Mouse (Mus musculus) gastrocnemius, adult 18-20 months (tissue): Measurements from ENCODE around the gene Kcnt2. TPM values are rescaled to one million over a fixed set of nuclear protein-coding genes. Genes with fewer than 3 reads are reported as not detected.

Experiments used
- DNase-seq: peaks from one replicate; pipeline ENCODE4 v3.0.0; 2021; ENCODE audit warnings: low spot score
- long read RNA-seq, 2 experiments: library from polyadenylated mRNA; stranded (forward); transcript quantifications; one replicate each; pipeline ENCODE4 v2.0.0; 2021
- total RNA-seq, 2 experiments: library from RNA; stranded (reverse); gene quantifications; 2 replicates each; pipeline ENCODE4 v1.2.3; 2021

Kcnt2 gene
- under 1 TPM; 0.30 to 0.62 TPM for total RNA-seq
- long read RNA-seq, experiment 1, result 0 reads
- long read RNA-seq, experiment 2, result 0 reads

DNA sequence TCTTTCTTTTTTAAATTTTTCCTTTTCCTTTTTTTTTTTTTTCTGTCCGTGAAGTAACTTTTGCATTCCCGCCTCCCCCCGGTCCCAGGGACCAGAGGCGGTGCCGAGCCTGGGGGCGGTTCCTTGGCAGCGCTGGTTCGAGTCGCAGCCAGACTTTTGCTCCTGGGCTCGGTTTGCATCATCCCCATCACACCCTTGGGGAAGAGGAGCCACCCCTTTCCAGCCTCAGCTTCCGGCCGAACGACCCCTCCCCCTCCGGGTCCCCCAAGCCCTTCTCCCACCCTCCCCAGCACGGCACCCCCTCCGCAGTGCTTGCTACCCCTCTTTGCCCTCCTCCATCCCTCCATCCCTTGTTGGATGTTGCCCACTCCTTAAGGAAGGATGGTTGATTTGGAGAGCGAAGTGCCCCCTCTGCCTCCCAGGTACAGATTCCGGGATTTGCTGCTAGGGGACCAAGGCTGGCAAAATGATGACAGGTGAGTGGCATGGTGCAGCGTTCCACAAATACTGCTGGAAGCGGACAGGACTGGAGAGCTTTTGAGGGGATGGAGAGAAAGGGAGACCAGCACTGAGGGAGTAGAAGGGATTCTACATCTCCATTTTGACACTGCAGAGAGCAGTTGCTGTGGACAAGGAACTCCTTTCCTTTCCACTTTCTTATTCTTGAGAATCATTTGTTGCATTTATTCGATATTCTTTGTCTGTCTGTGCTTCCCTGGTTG lies at the start of gene Kcnt2:
Kcnt2 (plus strand) TSS at position 283 of the 722 bp plus-strand sequence.
- DNase-seq, result peak; percentile 69

DNA sequence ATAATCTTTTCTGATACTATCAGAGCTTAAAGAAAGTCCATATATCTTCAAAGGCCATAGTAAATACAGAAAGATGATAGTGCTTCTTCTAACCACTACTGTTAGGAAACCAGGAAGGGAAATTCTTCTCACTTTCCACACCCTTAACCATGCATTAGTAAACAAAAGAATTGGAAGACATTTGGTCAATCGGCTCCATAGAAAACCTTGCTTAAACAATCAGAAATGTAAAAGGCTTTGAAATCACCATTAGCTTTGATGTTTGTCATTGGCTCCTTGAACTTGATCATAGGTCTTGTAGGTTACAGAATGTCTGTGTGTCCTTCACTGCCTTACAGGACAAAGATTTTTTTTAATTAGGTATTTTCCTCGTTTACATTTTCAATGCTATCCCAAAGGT lies 40.6 kb upstream of the Kcnt2 start:
- DNase-seq, result no peak

DNA sequence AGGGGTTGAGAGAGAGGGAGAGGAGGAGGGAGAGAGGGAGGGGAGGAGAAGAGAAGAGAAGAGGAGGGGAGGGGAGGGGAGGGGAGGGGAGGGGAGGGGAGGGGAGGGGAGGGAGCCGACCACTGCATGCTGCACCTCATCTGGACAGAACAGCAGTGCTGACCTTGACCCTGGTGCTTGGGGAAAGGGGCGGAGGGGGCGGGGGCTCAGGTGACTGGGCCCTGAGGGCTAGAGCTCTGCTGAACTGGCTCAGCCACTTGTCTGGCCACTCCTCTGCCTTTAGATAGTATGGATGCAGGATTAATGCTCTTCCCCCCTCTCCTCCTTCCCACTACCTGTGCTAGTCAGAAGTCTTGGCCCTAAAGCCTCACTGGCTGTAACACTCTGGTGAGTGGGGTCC lies 20.7 kb upstream of the Kcnt2 start:
- DNase-seq, result no peak

DNA sequence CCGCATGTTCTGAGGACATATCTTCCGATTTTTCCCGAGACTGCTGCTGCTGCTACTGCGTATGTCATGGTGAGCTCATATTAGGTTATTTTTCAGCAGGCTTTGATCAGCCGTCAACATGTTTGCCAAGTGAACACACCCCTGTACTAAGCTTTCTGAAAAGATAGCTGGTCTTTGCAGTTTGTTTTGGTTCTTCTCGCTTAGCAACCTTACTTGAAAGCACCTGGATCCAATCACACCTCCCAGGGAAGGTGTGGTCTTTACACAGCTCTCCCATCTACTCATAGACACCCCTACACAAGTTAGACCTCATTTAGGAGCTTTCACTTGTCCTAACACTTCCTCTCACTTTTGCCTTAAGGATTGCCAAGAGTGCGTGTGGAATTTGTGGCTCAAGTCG lies 19.3 kb upstream of the Kcnt2 start:
- DNase-seq, result no peak

DNA sequence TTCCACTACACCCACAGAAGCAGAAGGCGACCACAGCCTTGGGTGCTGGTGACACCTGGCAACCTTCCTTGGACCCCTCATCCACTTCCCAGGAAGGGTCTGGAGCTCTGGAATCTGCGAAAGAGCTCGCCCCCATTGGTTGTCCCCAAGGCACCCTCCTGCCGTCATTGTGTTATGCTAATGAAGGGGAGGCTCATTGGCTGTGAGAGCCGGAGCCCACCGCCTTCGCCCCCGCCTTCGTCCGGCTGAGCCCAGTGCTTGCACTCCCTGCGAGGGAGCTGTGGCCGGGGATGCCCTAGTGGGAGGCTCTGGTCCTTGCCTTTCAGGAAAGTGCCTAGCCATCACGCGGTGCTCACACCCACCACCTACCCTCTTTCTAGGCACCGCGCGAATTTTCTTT lies 493 bp upstream of the Kcnt2 start:
- DNase-seq, result peak; percentile 35

DNA sequence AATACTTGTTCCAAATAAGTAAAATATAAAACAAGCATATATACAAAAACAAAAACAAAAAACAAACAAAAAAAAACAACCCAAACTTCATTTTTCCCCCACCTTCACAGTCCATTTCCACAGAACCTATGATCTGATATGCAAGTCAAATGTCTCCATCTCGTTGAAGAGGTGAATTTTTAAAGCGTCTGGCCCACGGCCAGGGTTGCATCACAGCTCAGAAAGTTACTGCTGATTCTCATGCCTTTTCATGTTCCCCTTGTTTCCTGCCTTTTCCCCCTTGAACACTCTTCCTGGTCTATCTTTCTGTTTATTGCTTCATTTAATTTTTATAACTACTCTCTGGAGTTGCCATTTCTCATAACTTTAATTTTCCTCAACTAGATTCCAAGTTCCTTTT lies 18.7 kb downstream of the Kcnt2 start:
- peak; percentile 41 for DNase-seq

DNA sequence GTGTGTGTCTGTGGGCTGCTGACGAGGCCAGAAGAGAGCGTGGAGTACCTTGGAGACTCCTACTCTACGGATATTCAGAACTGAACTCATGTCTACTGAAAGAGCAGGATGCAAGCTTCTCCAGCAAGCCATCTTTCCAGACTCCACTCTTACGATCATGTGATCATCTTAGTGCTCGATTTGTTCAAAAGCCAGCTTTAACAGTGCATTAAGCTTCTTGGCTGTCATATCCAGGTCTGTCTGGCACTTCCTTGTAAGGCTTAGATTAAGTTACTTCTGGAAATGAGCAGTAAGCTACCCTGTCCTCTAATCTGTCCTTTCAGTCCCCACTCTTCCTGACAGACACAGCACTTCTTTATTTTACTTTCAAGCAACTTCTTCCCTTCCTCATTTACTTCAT lies 20.1 kb downstream of the Kcnt2 start:
- DNase-seq, result no peak

DNA sequence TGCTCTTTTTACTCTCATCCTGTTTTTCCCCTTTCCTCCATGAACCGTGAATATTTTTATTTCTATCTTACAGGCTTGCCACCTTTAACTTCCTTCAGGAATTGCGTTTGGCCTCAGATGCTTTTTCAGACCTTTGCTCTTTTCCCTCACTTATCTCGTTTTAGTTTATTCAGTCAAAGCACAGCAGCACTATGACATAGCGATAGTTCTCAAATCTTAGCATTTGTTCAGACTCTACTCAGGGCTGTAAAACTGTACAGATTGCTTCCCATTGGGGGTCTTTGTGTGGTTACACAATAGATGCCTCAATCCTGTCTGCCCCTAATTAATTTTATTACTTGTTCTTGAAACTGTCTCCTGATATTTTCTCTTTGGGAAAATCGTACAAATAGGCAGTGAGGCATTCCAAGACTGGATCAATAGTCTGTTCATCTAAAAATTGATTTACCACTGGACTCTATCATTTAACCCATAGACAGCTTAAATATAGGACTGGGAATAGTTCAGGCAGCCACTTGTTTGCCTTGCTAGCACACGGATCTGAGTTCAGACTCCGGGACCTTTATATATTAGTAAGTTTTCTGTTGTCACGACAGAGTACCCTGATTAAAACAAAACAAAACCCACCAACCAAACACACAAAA lies 20.8 kb downstream of the Kcnt2 start:
- no peak for DNase-seq

DNA sequence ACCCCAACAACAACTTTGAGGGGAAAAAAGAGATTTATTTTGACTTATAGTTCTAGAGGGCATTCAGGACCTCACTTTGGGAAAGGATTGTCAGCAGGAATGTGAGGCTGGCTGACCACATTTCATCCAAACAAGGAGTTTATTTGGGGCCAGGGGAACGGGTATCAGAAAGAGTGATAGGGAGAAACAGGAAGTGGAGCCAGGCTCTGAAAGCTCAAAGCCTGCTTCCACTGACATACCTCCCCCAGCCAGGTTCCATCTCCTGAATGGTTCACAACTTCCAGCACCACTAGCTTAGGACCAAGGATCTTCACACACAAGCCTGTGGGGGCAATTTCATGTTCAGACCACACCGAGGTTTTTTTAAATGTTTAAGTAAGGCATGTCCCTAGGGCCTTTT lies 21.3 kb downstream of the Kcnt2 start:
- no peak for DNase-seq

DNA sequence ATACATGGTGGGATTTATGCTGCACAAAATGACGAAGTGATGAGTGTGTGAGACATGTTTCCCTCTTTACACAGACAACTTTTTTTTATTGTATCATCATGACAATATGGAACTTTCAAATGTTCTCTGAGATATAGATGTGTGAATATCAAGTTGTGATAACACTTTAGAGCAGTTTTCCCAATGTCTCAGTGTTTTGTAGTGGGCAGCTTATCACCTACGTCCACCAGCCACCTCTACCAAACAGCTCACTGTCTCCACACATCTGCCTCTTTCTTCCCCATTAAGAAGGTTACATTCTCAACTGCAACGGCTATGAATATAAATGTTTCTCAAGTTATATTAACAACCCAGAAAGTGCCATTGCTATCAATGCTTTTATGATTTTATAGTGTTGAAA lies 27.7 kb downstream of the Kcnt2 start:
- no peak for DNase-seq

DNA sequence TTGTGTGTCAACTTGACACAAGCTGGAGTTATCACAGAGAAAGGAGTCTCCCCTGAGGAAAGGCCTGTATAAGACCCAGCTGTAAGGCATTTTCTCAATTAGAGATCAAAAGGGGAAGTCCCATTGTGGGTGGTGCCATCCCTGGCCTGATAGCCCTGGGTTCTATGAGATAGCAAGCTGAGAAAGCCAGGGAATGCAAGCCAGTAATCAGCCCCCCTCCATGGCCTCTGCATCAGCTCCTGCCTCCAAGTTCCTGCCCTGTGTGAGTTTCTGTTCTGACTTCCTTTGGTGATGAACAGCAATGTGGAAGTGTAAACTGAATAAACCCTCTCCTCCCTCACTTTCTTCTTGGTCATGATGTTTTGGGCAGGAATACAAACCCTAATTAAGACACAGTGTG lies 29.9 kb downstream of the Kcnt2 start:
- DNase-seq, result no peak

DNA sequence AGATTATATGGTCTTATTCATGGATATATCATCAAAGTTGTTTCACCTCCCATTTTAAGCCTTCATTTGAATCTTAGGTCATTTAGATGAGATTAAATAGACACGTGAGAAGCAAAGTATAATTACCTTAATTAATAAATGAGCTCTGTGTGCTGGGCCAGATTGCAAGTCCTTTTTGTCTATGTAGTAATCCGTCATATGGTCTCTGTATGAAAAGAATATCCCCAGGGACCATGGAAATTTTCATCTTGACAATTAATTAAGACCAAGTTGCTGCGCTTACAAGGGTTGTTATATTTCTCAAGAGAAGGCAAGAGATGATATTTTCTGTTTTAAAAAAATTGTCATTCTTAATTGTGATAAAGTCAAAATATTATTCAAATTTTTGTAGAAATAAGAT lies 47.2 kb downstream of the Kcnt2 start:
- DNase-seq, result no peak

DNA sequence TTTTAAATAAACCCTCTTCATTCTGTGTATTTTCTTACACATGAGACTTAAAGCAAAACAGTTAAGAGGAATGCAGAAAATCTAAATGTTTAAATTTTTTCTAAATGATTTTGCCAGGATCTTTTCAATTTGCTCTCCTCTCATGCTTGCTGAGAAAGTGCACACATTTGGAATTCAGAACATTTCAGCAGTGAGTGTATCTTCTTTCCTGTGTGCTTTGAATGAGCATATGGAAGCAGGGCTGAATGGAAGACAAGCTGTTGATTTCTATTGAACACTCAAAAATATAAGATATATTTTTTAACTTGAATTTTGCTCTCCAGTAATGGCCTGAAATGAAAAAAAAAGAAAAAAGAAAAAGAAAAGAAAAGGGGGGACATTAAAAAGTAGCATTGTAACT lies 49.5 kb downstream of the Kcnt2 start:
- no peak for DNase-seq

DNA sequence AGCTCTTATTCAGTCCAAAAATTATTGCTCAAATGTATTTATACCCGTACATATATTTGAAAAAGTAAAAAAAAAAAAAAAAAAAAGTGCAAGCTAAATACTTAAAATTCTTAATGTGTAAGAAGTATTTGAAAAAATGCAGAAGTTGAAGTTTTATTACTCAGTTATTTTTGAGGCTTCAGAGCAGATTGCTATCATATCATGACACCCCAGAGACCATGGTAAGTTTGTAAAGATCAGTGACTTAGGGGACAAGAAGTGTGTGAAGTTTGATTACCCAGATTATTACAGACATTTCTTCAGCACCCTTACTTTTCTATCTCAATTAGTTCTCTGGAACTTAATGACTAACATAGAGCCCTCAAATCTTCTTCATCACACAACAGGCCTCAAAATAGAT lies 58.3 kb downstream of the Kcnt2 start:
- DNase-seq, result no peak

DNA sequence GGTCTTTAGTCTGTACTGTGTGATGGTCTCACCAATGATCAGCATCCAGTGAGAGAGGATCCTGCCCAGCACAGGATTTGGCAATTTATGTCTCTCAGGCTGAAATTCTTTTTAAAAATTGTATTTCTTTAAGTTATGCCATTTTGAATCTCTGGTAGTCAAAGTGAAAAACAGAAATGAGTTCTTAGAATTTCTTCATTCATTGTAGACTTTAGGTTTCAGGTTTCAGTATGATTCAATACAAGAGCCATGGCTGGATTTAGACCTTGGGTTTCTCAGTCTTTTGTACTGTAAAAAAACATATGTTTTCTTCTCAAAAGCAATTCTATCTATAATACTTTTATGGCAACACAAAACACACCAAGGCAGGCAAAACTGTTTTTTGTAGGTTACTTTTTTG lies 59.4 kb downstream of the Kcnt2 start:
- DNase-seq, result no peak

DNA sequence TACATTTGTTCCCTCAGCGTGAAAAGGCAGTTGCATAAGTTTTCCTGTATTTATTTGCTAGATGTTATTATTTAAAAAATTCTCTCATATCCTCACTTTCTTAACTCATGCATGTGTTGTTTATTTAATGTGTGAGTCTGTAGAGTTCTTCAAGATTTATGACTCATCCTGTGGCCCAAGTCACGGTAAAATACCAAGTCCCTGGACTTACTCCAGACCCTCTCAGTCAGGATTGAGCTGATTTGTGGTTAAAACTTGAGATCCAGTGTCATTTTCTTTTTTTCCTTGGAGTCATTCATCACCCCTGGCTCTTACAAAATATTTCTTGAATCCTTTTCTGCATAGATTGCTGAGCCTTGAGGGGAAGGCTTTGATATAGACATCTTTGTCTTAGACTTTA lies 60.4 kb downstream of the Kcnt2 start:
- no peak for DNase-seq

DNA sequence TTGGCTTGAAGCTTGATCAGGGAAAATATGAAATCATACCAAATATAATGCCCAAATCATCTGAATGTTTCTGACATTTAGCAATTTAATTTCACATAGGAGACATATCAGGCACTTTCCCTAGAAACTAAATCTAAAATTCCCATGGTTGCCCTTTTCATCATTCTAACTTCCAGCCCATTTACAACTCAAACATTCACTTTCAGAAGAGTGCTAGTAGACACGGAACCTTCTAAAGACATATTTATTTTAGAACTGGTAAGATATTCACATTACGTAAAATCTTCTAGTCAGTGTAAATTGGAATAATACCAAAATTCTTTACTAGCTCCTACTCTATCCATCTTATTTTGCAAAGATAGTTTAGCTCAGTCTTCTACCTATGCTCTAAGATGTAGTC lies 64.8 kb downstream of the Kcnt2 start:
- no peak for DNase-seq

DNA sequence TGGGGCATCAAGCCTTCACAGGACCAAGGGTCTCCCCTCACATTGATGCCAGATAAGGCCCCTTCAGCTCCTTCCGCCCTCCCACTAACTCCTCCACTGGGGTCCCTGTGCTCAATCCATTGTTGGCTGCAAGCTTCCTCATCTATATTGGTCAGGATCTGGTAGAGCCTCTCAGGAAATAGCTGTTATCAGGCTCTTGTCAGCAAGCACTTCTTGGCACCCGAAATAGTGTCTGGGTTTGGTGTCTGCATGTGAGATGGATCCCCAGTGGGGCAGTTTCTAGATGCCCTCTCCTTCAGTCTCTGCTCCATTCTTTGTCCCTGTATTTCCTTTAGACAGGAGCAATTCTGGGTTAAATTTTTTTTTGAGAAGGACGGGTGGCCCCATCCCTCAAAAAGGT lies 79.1 kb downstream of the Kcnt2 start:
- no peak for DNase-seq

DNA sequence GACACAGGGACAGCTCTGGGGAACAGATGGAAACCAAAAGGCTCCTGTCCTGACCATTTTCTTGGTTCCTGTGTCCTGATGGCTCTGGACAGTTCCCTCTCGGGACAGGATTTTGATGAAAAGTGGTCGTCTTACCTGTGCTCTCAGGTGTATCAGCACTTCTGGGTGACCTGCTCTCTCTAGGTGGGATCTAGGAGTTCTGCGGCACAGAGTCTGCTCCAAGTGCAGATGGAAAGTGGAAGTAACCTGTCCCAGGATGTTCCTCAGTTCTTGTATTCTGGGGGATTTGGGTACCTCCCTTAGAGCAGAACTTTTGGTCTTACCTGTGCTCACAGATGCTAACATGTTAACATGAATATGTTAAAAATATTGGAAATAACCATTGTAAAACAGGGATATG lies 80.8 kb downstream of the Kcnt2 start:
- no peak for DNase-seq

DNA sequence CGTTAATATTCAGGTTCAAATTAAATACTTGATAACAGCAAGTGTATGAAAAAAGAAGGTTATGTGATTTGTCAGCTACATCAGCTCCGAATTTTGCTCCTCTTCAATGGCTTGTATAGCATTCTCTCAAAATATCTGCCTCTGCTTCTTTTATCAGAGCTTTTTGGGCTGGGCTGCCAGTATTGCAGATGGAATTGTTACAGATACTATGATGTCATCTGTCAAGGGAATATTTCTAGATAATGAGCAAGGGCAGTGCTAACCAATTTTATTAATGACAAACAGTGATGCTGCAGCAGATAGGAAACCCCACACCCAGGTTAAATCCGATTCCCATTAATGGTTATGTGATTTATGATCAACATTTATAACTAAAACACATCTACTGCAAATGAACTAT lies 87.7 kb downstream of the Kcnt2 start:
- no peak for DNase-seq

DNA sequence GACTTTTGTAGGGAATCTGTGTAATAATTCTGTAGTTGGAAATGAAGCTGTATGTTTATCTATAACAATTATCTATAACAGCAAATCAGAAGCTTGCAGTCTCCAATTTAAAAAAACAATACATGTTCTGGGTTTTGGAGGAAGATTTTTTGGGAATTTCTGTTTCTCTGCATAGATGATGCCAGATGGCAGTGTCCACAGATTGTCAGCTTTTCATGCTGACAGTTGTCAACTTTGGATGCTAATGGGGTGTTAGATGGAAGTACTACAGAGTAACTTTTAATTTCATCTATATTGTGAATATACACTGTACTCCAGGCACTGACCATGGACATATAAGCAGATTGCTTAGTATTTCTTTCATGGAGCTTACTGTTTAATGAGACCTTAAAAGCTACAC lies 92.5 kb downstream of the Kcnt2 start:
- DNase-seq, result no peak

DNA sequence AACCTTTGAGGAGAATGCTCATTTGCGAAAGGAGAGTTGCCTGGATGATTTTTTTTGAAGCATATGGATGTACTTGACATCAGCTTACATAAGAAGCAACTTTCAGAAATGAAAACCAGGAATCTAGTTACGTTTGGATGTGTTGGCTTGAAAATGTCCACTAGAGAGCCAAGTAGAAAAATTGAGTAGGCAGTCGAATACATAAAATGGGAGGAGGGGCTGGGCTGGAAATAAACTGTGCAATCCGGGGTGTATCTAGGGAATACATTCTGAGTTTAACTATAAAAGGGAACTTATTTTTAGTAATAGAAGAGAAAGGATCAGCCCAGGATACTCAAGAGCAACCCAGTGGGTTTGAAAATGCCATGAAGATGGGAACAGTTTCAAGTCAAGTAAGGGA lies 93.4 kb downstream of the Kcnt2 start:
- DNase-seq, result no peak

DNA sequence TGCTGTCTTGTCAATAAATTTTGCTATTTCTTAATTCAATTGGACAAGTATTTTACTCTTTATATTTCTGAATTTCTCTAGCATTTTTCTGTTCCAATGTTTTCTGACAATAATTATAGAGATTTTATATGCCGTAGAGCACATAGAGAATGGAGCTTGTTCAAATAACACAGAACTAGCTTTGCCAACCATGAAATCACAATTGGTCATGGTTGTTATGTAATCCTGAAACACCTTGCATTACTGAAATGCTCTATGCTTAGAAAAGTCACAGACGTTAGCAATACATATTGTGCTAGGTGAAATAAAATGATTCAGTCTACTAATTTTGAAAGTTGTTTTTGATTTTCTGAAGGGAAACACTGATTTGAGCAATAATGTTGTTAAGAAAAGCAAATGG lies 118.8 kb downstream of the Kcnt2 start:
- DNase-seq, result no peak

DNA sequence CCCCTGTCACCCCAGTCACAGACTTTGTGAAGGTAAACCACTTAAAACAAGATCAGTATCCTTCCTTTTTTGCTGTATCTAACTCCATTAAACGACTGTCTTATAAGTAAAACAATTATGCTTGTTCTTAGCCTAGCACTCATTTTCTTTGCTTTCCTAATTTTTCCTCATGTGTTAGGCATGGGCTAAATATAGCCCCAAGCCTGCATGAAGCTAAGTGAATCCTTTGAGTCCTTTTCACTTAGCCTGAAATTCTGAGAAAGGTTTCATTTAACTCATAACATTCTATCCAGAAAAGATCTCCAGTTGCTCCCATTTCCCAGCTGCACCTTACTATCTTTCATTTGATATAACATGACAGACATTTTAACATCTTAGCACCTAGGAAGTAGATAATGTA lies 127.6 kb downstream of the Kcnt2 start:
- no peak for DNase-seq
